Mouse (Mus musculus): ENCODE measurements at regions not wholly inside any gene's neighbourhood (a gene's known extent, or its start where the extent isn't known, plus 50 kb on each side); places are given as distances from the start of the nearest gene placed in this dataset.
A peak's percentile ranks its signal among the peaks of the same experiment; 100 is the strongest.

- no peak for DNase-seq (ENCODE audit: low read depth, low spot score)
Observed at GRCm38 (mm10) chr11:65638211-65638610, 149.9 kb downstream of the Map2k4 start.

- DNase-seq (ENCODE audit: low read depth, low spot score) = no peak
Observed at GRCm38 (mm10) chr11:65637206-65637605, 150.9 kb downstream of the Map2k4 start.

GRCm38 (mm10) chr11:65635307-65635706, 152.8 kb downstream of the Map2k4 start:
- DNase-seq (ENCODE audit: low read depth, low spot score) = no peak

GRCm38 (mm10) chr11:65631164-65631563, 156.9 kb downstream of the Map2k4 start:
- DNase-seq (ENCODE audit: low read depth, low spot score) = no peak

- no peak for DNase-seq (ENCODE audit: low read depth, low spot score)
Observed at GRCm38 (mm10) chr11:65630436-65630835, 157.7 kb downstream of the Map2k4 start.

- no peak for DNase-seq (ENCODE audit: low read depth, low spot score)
Observed at GRCm38 (mm10) chr11:65629320-65629719, 158.8 kb downstream of the Map2k4 start.

GRCm38 (mm10) chr11:65618976-65619375, 169.1 kb downstream of the Map2k4 start:
- DNase-seq (ENCODE audit: low read depth, low spot score) = no peak

GRCm38 (mm10) chr11:65610536-65610935, 177.6 kb downstream of the Map2k4 start:
- peak; percentile 46 for DNase-seq (ENCODE audit: low read depth, low spot score)

GRCm38 (mm10) chr11:65609056-65609455, 179.0 kb downstream of the Map2k4 start:
- DNase-seq (ENCODE audit: low read depth, low spot score) = no peak

GRCm38 (mm10) chr11:65597298-65598076, 190.6 kb downstream of the Map2k4 start:
- DNase-seq (ENCODE audit: low read depth, low spot score) = peak; percentile 22

GRCm38 (mm10) chr11:65588491-65588890, 199.6 kb downstream of the Map2k4 start:
- DNase-seq (ENCODE audit: low read depth, low spot score) = no peak

GRCm38 (mm10) chr11:65567831-65568230, 220.3 kb downstream of the Map2k4 start:
- DNase-seq (ENCODE audit: low read depth, low spot score) = no peak

GRCm38 (mm10) chr11:65558236-65558635, 229.9 kb downstream of the Map2k4 start:
- no peak for DNase-seq (ENCODE audit: low read depth, low spot score)

- DNase-seq (ENCODE audit: low read depth, low spot score) = no peak
Observed at GRCm38 (mm10) chr11:65551073-65551472, 237.0 kb downstream of the Map2k4 start.

- no peak for DNase-seq (ENCODE audit: low read depth, low spot score)
Observed at GRCm38 (mm10) chr11:65544281-65544680, 243.8 kb downstream of the Map2k4 start.

- DNase-seq (ENCODE audit: low read depth, low spot score) = no peak
Observed at GRCm38 (mm10) chr11:65543581-65543980, 244.5 kb downstream of the Map2k4 start.

- no peak for DNase-seq (ENCODE audit: low read depth, low spot score)
Observed at GRCm38 (mm10) chr11:65537046-65537630, 251.0 kb downstream of the Map2k4 start.

- DNase-seq (ENCODE audit: low read depth, low spot score) = no peak
Observed at GRCm38 (mm10) chr11:65535726-65536442, 252.2 kb downstream of the Map2k4 start.

GRCm38 (mm10) chr11:65530744-65531143, 257.4 kb downstream of the Map2k4 start:
- DNase-seq (ENCODE audit: low read depth, low spot score) = no peak

GRCm38 (mm10) chr11:65505106-65505865, 235.5 kb upstream of the Myocd start:
- DNase-seq (ENCODE audit: low read depth, low spot score) = no peak

- DNase-seq (ENCODE audit: low read depth, low spot score) = no peak
Observed at GRCm38 (mm10) chr11:65497979-65498378, 228.2 kb upstream of the Myocd start.

GRCm38 (mm10) chr11:65497415-65497814, 227.6 kb upstream of the Myocd start:
- no peak for DNase-seq (ENCODE audit: low read depth, low spot score)
